Mouse (Mus musculus): ENCODE results near the gene Rasal2.

The Rasal2 gene

GRCm38 (mm10) chr1:157343519-157343918 lies 68.9 kb downstream of the Rasal2 start:
- no peak for DNase-seq (ENCODE audit: low read depth, low spot score)

DNA sequence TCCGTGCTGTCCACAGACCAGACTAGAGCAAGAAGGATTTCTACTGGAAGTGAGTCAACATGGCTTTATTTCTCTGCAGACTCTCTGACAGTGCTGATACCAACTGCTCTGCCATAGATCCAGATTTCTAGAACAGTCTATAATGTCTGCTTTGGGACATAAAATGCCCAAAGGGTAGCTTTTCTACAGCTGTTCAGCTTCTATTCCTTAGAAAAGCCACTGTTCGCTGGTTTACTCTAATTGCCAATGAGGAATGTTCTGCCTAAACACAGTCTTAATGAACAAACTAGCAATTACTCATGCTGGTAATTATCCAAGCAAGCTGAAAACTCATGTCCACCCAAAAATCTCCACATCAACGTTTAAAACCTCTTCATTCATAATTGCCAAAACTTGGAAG lies 77.6 kb downstream of the Rasal2 start:
- DNase-seq (ENCODE audit: low read depth, low spot score), result no peak

DNA sequence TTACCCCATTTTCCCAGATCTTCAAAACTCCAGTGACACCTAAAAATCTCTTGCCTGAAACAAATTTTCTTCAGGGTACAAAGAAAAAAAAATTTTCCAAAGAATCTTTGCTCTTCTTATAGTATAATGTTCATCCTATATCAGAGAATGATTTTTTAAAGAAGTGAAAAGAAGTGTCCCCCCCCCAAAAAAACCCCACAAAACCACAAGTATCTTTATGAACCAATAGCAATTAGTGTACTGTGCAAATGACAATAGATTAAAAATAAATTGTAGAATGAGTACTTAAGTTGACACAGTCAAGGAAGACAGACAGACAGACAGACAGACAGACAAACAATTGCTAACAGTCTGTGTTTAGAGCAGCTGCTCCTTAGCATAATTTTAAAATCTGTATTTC lies 84.3 kb downstream of the Rasal2 start:
- no peak for DNase-seq (ENCODE audit: low read depth, low spot score)

DNA sequence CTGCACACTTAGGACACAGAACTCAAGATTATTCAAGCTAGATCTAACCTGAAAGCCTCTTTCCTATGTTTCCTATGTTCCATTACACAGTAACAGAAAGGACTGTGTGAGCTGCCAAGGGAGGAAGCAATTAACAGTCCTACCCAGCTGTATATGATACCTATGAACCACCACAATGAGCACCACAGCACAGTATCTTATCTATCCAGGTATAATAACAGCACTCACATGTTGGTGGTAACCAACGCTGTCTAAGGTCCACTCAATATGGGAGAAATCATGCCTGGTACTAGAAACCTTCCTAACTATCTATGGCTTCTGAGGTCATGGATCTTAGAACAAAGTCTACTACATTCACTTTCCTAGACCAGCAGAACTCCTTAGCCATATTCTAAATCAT lies 89.3 kb downstream of the Rasal2 start:
- no peak for DNase-seq (ENCODE audit: low read depth, low spot score)

DNA sequence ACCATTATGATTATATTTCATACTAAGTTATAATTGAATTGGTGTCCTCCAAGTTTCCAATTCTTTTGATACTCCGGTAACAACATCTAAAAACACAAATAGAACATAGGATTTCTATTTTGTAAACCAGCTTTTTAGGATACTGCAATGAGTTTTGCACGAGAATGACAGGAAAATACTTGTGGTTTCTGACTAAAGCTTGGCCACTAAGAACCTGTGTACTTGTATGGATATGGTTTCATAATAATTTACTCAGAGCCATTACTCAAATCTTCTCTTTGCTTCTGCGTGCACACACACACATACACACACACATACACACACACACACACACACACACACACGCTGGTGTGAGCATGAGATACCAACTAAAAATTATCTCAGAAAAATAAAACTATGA lies 93.5 kb downstream of the Rasal2 start:
- no peak for DNase-seq (ENCODE audit: low read depth, low spot score)

DNA sequence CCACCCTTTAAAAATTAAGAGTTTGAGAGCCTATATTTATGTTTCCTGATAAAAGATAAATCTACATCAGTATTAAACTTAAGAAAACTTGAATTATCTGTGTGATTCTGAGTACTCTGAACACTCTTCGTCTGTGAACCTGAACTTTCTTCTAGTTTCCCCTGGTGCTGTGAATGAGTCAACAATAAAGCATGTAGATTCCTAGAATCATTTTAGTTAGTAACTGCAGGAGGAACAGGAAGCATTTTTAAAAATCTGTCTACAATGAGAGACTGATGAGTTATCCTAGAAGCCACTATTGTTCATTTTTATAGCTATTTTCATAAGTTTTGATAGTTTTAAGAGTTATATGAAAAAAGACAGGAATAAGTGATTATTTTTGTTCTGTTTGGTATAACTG lies 111.1 kb downstream of the Rasal2 start:
- no peak for DNase-seq (ENCODE audit: low read depth, low spot score)

DNA sequence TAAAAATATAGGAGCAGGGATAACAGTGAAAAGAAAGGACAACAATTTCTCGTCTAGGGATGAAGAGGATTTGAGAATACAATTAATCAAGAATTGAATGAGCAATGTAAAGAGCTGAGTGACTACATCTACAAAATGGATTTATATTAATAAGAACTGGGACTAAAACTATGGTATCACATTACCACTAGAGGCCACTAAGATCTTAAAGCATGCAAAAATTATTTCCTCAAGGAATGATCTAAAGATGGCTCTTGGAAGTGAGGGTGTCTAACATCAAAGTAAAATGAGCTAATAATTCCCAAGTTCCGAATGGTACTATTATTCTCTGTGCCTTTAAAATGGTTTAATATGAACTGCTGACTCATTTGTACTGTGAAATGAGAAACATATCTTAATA lies 112.8 kb downstream of the Rasal2 start:
- DNase-seq (ENCODE audit: low read depth, low spot score), result no peak

- DNase-seq (ENCODE audit: low read depth, low spot score), result no peak
Observed at GRCm38 (mm10) chr1:157298990-157299389, 113.4 kb downstream of the Rasal2 start.

DNA sequence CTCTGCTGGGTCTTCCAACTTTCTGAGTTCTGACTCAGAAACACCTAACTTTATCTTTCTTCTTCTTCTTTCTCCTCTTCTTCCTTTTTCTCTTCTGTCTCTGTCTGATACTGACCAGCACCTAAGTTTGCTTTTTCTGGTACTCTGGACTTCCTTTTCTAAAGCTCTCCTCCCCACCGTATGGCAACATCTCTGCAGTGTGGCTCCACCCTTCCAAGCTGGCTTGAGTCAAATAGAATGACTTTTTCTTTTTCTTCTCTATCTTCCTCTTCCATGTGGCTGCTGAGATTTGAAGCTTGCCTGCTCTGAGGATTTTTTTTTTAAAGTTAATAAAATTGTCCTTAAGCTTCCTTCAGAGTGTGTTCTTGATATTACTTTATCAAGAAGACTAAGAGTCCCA lies 115.3 kb downstream of the Rasal2 start:
- DNase-seq (ENCODE audit: low read depth, low spot score), result no peak

- DNase-seq (ENCODE audit: low read depth, low spot score), result no peak
Observed at GRCm38 (mm10) chr1:157295868-157296267, 116.5 kb downstream of the Rasal2 start.

DNA sequence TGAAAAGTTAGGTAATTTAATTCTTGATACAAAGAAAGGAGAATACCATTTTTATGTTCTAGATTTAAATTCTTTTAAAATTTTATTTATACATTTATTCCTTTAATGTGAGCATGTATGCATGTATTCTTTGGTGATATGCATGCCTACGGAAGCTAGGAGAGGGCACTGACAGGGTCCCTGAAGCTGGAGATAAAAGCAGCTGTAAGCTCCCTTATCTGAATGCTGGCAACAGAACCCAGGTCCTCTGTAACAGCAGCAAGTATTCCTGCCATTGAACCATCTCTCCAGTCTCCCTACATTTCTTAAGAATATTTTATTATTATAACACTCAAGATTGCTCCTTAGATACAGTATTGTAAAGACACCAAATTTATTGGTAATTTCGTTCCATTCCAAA lies 122.2 kb downstream of the Rasal2 start:
- no peak for DNase-seq (ENCODE audit: low read depth, low spot score)

DNA sequence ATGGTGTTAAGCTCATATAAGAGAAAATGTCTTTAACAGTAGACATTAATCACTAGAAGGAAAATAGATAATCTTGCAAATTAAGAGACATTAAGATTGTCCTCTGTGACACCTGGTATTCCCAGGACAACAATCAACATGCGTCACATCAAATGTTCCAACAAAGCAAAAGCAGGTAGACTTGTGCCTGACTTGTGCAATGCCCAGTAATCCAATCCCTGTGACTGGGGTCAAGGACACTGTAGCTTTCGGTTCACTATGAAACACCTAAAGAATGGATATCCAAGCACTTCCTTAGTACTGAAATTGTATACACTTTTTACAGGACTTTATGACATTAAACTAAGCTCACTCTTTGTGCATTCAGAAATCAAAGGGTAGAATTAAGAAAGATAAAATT lies 123.1 kb downstream of the Rasal2 start:
- DNase-seq (ENCODE audit: low read depth, low spot score), result no peak

DNA sequence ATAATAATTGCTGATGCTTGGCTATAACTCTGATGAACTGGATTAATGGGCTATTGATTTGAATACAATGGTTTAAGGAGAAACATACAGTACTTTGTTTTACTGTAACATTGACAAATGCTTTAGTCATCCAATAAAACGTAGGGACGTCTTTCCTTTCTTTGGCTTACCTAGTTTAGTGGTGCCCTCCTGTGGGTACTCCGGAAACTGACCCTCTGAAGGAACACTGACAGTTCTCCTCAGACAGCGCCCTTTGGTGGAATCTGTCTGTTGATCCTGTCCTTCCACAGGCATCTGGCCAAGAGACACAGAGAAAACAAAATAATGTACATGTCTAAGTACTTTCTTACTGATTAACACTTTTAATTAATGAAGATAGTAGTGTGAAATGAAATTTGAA lies 125.8 kb downstream of the Rasal2 start:
- DNase-seq (ENCODE audit: low read depth, low spot score), result no peak

GRCm38 (mm10) chr1:157285366-157285765 lies 127.0 kb downstream of the Rasal2 start:
- no peak for DNase-seq (ENCODE audit: low read depth, low spot score)

GRCm38 (mm10) chr1:157280781-157281180 lies 131.6 kb downstream of the Rasal2 start:
- no peak for DNase-seq (ENCODE audit: low read depth, low spot score)

DNA sequence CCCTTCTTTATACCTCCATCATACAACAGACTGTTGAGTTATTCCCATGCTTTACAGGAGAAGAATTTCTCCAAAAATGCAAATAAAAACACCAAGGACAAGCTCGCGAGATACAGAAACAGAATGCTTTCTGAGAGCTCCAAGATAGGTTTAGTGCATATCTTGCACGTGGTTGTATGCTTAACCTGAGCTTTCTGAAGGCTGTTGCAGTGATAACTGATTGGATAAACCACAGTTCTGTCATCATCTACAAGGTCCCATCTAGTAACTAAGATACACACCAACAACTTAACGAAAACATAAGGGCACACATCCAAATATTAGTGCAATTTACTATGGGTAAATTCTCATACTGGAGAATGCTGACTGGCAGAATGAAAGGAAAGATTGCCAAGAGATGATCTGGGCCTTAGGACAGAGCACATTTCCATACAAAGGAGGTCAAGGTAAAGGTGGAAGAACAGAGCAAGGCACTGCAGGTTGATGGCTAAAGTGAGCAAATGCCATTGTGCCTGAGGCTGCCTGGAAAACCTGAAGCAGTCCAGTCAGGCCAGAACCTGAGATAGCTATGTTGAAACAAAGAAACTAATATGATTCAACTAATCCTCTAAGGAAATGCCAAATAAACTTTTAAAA lies 136.6 kb downstream of the Rasal2 start:
- DNase-seq (ENCODE audit: low read depth, low spot score), result no peak

- no peak for DNase-seq (ENCODE audit: low read depth, low spot score)
Observed at GRCm38 (mm10) chr1:157267894-157268293, 144.5 kb downstream of the Rasal2 start.

DNA sequence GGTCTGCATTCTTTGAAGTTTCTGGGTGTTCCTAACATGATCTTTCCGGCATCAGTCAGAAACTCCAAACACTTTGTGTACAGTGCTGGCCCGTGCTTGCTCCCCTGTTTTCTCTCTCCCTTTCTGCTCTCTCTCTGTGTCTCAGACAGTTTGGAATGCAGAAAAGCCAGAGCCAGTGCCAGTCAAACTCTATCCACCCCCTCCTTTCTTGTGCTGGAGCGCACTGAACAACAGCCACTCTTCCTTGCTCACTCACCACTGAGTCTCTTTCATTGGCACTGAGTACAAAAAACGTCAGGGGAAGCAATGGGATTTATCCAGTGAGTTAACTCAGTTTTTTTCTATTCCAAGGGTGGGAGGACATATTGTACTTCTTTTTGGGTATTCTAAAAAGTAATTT lies 155.8 kb downstream of the Rasal2 start:
- no peak for DNase-seq (ENCODE audit: low read depth, low spot score)

- DNase-seq (ENCODE audit: low read depth, low spot score), result no peak
Observed at GRCm38 (mm10) chr1:157255776-157256175, 156.6 kb downstream of the Rasal2 start.

DNA sequence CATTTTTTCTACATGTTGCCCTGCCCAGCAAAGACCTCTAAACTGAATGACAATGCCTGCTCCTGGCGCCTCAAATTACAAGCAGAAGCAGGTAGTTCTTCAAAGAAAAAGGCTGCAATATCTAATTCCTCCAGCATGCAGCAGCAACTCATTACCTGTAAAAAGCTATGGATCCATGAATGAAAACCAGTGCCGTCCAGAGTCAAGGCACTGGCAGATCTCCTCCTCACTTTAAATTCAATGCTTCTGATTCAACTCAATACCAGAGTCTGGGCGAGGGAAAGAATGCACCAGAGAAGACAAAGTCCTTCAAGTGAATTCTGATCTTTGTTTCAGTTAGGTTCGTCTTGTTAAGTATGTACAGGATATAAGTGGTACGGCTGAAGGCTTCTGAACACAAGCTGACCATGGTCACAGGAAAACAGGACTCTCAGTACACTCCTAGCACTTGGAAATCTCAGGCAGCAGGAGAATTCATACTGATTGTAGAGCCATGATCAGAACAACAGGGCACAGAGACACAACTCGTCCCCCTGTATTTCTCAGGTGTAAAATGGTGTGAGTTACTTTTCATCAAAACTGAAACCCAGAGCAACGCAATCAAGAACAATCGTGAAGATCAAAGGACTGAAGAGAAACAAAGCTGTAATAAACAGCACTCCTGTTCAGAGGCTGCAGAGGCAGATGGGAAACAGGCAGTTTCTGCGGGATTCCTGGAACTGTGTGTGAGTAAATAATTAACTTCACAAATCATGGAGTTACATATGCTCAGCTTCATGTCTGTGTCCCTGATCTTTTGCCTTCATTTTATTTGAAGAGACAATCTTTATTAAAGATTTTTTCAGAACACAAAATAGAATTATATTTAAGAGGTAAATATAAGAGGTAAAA lies 158.6 kb downstream of the Rasal2 start:
- no peak for DNase-seq (ENCODE audit: low read depth, low spot score)

- DNase-seq (ENCODE audit: low read depth, low spot score), result no peak
Observed at GRCm38 (mm10) chr1:157248112-157248511, 164.3 kb downstream of the Rasal2 start.

- no peak for DNase-seq (ENCODE audit: low read depth, low spot score)
Observed at GRCm38 (mm10) chr1:157247341-157247740, 165.1 kb downstream of the Rasal2 start.

GRCm38 (mm10) chr1:157246779-157247178 lies 165.6 kb downstream of the Rasal2 start:
- DNase-seq (ENCODE audit: low read depth, low spot score), result no peak

Measured in CD4-positive, CD25-positive, alpha-beta regulatory T cell, adult 2 months (primary cell).